Mouse (Mus musculus) c-Kit-negative CD71-positive TER-119-positive erythroid progenitor cells, embryonic 14.5 days (primary cell): ENCODE measurements at regions not wholly inside any gene's neighbourhood (a gene's known extent, or its start where the extent isn't known, plus 50 kb on each side); places are given as distances from the start of the nearest gene placed in this dataset.

ENCODE experiments used
- DNase-seq: peaks from one replicate; pipeline ENCODE4 v3.0.0-alpha.2; 2013; ENCODE audit warnings: low read depth, low spot score

DNA sequence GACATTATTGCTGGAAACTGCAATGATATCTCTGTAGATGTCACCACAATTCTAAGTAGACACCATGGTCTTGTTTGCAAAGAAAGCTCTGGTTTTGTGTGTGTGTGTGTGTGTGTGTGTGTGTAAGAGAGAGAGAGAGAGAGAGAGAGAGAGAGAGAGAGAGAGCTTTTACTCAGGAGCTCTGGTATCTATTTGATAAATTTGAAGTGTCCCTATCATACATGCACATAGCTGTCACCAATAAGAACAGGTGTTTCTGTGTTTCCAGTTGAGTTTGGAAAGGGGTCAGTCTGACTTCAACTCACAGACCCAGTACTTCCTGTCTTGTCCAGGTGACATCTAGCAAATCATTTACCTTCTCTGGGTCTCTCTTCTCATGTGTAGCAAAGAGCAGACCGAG is 169.7 kb upstream of the Serpine2 start:
- peak; percentile 55 for DNase-seq

DNA sequence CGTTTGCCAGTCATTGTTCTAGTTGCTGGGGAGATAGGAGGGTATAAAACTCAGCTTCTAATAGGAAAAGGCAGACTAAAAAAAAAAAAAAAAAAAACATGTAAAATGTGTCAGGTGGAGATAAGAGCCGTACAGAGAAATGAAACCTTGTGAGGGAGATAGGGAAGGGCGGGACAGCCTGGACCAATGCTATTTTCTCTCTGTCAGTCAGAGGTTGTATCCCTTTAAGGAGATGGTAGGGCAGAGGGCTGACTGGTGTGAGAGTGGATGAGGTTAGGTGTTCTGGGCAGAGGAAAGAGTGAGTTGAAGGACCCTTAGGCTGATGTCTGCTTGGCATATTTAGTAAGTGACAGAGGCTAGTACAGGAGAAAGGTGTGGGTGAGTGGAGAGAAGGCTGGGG is 169.2 kb upstream of the Serpine2 start:
- peak; percentile 88 for DNase-seq

GRCm38 (mm10) chr1:80025863-80026616 is 165.1 kb upstream of the Serpine2 start:
- DNase-seq = no peak

DNA sequence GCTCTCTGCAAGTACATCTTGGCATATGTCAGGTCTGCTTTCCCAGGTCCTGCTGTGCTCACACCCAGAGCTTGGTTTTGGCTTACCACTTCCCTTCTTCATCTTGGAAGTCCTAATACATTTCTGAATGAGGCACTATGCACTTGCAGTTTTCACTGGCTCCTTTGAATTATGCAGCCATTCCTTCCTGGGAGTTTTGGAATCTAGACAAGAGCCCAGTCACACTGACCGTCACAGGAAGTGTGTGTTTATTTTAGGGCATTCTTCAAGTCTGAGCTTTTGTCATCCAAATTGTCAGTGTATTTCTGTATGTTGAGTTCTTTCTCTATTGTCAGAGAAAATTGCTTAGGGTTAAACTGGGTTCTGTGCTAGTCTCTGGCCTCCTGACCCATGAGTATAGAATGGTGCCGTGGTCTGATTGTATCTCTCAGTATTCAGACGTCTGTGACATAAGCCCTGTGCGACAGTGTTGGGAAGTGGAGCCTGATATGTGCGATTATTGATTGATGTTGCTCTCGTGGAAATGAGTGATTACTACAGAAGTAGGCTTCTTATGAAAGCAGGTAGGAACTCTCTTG is 162.6 kb upstream of the Serpine2 start:
- no peak for DNase-seq

GRCm38 (mm10) chr1:80021866-80022265 is 160.9 kb upstream of the Serpine2 start:
- DNase-seq = no peak

DNA sequence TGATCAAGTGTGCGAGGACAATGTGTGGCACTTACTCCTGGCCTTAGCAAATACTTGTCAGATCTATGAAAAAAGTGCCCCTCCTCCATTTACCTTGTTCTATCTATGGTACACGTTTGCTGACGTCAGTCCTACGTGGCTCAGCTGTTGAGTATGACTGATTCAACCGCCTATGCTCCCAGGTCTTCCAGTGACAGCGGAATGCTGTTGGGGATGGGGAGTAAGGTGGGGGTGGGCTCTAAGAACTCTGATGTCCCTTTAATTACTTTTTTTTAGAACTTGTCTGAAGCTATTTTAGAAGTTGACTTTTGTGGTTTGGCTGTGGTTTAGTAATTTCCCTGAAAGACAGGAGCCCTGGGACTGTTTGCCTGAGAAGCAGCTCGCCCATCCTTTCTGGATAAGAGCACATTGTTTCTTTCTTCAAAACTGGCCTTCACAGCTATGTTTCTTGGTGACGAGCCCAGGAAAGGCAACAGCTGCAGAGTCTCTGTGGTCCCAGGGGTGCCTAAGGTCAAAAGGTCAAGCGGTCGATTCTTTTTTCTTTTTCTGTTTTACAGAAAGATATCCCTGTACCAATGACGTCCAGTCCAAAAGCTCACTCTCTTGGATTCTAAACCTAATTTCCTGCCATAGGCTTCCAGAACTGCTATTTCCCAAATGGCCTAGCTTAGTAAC is 157.5 kb upstream of the Serpine2 start:
- no peak for DNase-seq

DNA sequence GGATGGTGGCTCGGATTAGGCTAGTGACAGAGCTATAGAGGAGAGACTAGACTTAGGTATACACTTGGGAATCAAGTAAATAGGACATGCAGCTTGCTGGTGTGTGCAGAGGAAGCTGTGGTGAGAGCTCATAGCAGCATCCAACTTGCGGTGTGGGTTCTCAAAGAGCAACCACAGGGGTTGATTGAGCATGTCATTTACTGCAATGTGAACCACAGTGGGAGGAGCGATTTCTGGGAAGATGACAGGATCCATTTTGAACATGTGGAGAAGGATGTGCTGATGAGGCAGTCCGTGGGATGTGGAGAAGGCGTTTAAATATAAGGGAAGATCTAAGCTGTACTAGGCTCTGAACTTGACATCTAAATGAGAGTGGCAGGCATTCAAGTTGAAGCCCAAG is 154.5 kb upstream of the Serpine2 start:
- DNase-seq = no peak

- DNase-seq = no peak
These were observed 153.6 kb upstream of the Serpine2 start for GRCm38 (mm10) chr1:80014586-80014985.

DNA sequence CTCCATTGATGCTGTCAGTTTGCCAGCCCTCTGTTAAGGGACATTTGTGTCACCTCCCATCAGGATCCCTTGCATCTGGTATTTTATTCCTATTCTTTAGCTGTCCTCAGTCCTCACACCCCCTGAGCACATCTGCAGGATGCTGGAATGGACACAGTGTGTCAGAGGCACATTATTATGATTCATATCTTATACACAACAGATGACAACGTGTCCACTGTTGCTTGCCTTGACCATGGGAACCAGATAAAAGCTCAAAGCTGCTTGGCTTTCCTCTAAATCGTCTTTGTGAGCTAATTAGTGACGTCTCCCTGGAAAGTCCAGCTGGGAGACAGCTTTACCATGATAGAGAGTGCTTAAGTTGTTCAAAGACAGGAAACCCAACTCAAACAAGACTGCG is 149.7 kb upstream of the Serpine2 start:
- no peak for DNase-seq

GRCm38 (mm10) chr1:79999081-79999480 is 138.1 kb upstream of the Serpine2 start:
- no peak for DNase-seq

DNA sequence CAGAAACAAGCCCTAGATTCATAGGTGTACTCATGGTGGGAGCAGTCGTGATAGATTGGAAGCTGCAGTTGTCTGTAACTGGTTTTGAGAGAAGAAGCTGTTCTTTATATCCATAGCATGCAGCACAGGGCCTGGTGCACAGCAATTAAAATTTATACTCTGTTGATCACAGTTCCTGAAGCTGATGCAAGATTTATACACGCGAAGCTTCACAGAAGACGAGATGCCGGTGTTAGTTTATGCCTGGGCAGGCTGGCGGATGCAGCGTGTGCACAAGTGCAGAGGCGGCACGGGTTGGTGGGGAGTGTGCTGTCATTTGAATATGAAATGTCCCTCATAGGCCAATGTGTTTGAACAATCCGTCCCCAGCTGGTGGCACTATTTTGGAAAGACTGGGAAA is 136.9 kb upstream of the Serpine2 start:
- DNase-seq = no peak

- no peak for DNase-seq
These were observed 136.5 kb upstream of the Serpine2 start for GRCm38 (mm10) chr1:79997456-79997855.

DNA sequence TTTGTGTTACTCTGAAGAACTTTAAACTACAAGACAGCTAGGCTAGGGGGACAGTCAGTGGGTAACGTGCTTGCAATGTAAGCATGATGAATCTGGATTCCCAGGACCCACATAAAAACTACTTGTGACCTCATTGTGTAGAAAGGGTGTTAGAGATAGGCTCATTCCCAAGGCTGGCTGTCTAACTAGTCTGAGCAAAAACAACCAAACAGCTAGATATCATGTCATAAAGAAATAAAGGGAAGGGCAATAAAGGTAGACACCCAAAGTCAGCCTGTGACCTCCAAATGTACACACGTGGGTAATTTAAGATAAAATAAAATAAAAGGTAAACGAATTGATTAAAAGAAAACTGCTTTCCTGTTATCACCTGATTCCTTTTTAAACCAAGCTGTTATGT is 123.7 kb upstream of the Serpine2 start:
- DNase-seq = no peak

GRCm38 (mm10) chr1:79982678-79983280 is 121.8 kb upstream of the Serpine2 start:
- DNase-seq = no peak

- no peak for DNase-seq
These were observed 118.9 kb upstream of the Serpine2 start for GRCm38 (mm10) chr1:79979863-79980262.

- no peak for DNase-seq
These were observed 117.2 kb upstream of the Serpine2 start for GRCm38 (mm10) chr1:79978156-79978555.

GRCm38 (mm10) chr1:79956121-79956520 is 95.1 kb upstream of the Serpine2 start:
- DNase-seq = no peak

GRCm38 (mm10) chr1:79944231-79944630 is 83.3 kb upstream of the Serpine2 start:
- DNase-seq = no peak

DNA sequence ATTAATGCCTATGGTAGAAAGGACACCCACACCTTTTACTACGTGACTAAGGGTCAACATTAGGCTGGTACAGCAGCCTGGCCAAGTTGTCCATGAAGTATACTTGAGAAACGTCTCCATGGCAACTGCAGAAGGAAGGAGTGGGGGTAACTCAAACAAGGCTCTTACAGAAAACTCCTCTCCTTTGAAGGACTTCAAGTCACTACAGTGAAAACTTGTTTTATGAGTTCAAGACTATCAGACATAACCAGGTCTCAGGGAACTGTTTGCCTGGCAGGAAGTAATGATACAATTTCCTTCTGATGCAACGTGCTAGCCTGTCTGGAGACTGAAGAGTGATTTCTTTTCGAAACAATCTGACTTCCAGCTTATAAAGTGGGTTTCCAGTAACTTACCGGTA is 71.5 kb upstream of the Serpine2 start:
- DNase-seq = no peak

GRCm38 (mm10) chr1:79927740-79928139 is 66.8 kb upstream of the Serpine2 start:
- no peak for DNase-seq

- DNase-seq = no peak
These were observed 64.8 kb upstream of the Serpine2 start for GRCm38 (mm10) chr1:79925776-79926175.

GRCm38 (mm10) chr1:79921890-79922289 is 60.9 kb upstream of the Serpine2 start:
- no peak for DNase-seq

- DNase-seq = no peak
These were observed 60.4 kb upstream of the Serpine2 start for GRCm38 (mm10) chr1:79921333-79921732.
